Mouse (Mus musculus): Measurements from ENCODE around the gene 3110001I22Rik. TPM values are rescaled to one million over a fixed set of nuclear protein-coding genes. Genes with fewer than 3 reads are reported as not detected.

3110001I22Rik gene
- polyA plus RNA-seq, 1 experiment from 2014 or later, result 9.9 TPM

GRCm38 (mm10) chr16:13698998-13699397, 27.3 kb downstream of the 3110001I22Rik start:
- H3K4me3 ChIP-seq (ENCODE audit: low read depth, low read length), result no peak overlapping the region
- H3K9me3 ChIP-seq (ENCODE audit: control insufficient read depth, low read length), result no peaks in the 10 kb centered on the region
- WGBS, result 89% methylated on average over 7 of the region's 7 CpGs
- H3K4me1 ChIP-seq (replicated peaks; ENCODE audit: control insufficient read depth, insufficient read depth, low read length), result no peaks in the 10 kb centered on the region
- no peak overlapping the region for H3K4me2 ChIP-seq (ENCODE audit: low read depth, low read length, severe bottlenecking)
- ATAC-seq (replicated peaks; ENCODE audit: low FRiP score) (no peak), DNase-seq (ENCODE audit: low spot score) (no peak)
- no peaks in the 10 kb centered on the region for H3K27me3 ChIP-seq (ENCODE audit: control insufficient read depth, insufficient read depth, low read length)
- no peak overlapping the region for H3K9ac ChIP-seq (ENCODE audit: low read length)
- H3K27ac ChIP-seq (ENCODE audit: low read depth, low read length), result no peak overlapping the region
- H3K36me3 ChIP-seq (ENCODE audit: control insufficient read depth, insufficient read depth, low read length), result peaks cover 5% of the 10 kb centered on the region; the same call in 1 of the 2 replicates

DNA sequence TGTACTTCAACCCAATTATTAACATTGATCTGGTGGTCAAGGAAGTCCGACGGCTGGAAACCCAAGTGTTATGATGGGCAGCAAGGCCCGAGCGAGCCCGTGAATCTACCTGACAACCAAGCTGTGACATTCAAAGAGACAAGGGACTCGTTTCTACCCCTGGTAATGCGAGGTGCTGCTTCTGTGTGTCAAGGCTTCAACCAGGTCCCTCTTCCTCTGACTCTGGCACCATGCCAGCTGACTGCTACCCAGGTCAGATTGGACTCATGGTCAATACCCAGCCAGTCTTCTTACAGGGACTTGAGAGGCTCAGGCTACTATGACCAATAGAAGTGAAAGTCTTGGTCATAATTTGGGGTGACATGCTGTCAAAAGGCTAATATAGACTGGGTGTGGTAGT, 30.5 kb downstream of the 3110001I22Rik start:
- WGBS, result 92% methylated on average over 7 of the region's 7 CpGs

GRCm38 (mm10) chr16:13704676-13705075, 32.9 kb downstream of the 3110001I22Rik start:
- Histone ChIP-seq H3K36me3 (ENCODE audit: control insufficient read depth, insufficient read depth, low read length) (no peaks in the 10 kb centered on the region), H3K4me2 (ENCODE audit: low read depth, low read length, severe bottlenecking) (no peak overlapping the region), H3K9me3 (ENCODE audit: control insufficient read depth, low read length) (no peaks in the 10 kb centered on the region), H3K4me3 (ENCODE audit: low read depth, low read length) (no peak overlapping the region), H3K27ac (ENCODE audit: low read depth, low read length) (no peak overlapping the region), H3K4me1 (replicated peaks; ENCODE audit: control insufficient read depth, insufficient read depth, low read length) (no peaks in the 10 kb centered on the region), H3K27me3 (ENCODE audit: control insufficient read depth, insufficient read depth, low read length) (no peaks in the 10 kb centered on the region), H3K9ac (ENCODE audit: low read length) (no peak overlapping the region)
- DNase-seq (ENCODE audit: low spot score), result no peak
- 94% methylated on average over 10 of the region's 10 CpGs for WGBS
- no peak for ATAC-seq (replicated peaks; ENCODE audit: low FRiP score)

More for the DNA sequence above, 30.5 kb downstream of the 3110001I22Rik start:
- no peaks in the 10 kb centered on the region for H3K27me3 ChIP-seq (ENCODE audit: control insufficient read depth, insufficient read depth, low read length)
- H3K36me3 ChIP-seq (ENCODE audit: control insufficient read depth, insufficient read depth, low read length), result peaks cover 3% of the 10 kb centered on the region; the same call in 1 of the 2 replicates
- H3K27ac ChIP-seq (ENCODE audit: low read depth, low read length), result no peak overlapping the region
- H3K9me3 ChIP-seq (ENCODE audit: control insufficient read depth, low read length), result no peaks in the 10 kb centered on the region
- H3K4me3 ChIP-seq (ENCODE audit: low read depth, low read length), result no peak overlapping the region
- no peak for ATAC-seq (replicated peaks; ENCODE audit: low FRiP score)
- no peak for DNase-seq (ENCODE audit: low spot score)
- no peaks in the 10 kb centered on the region for H3K4me1 ChIP-seq (replicated peaks; ENCODE audit: control insufficient read depth, insufficient read depth, low read length)
- no peak overlapping the region for H3K9ac ChIP-seq (ENCODE audit: low read length)
- no peak overlapping the region for H3K4me2 ChIP-seq (ENCODE audit: low read depth, low read length, severe bottlenecking)

DNA sequence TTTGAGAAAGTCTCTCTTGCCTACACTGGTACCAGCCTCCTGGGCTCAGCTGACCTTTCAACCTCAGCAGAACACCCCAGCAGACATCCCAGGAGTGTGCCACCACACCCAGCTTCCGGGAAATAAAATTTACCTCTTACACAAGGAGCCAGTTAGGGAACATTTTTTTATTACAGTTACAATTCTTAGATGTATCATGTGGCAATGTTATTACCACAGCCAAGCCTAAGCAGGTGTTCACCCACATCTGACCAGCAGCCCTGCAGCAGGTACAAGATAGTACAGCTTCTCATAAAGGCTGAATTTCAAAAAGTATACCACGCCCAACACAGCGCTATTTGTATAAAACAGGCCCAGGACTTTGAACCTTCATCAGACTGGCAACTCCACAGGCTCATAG, 43.2 kb downstream of the 3110001I22Rik start:
- H3K9ac ChIP-seq (ENCODE audit: low read length), result no peak overlapping the region
- H3K4me2 ChIP-seq (ENCODE audit: low read depth, low read length, severe bottlenecking), result no peak overlapping the region
- DNase-seq (ENCODE audit: low spot score) (no peak), ATAC-seq (replicated peaks; ENCODE audit: low FRiP score) (no peak)
- H3K4me3 ChIP-seq (ENCODE audit: low read depth, low read length), result no peak overlapping the region
- H3K36me3 ChIP-seq (ENCODE audit: control insufficient read depth, insufficient read depth, low read length), result no peaks in the 10 kb centered on the region
- WGBS, result 97% methylated on average over 3 of the region's 3 CpGs
- H3K27me3 ChIP-seq (ENCODE audit: control insufficient read depth, insufficient read depth, low read length), result no peaks in the 10 kb centered on the region
- no peak overlapping the region for H3K27ac ChIP-seq (ENCODE audit: low read depth, low read length)
- no peaks in the 10 kb centered on the region for H3K9me3 ChIP-seq (ENCODE audit: control insufficient read depth, low read length)
- no peaks in the 10 kb centered on the region for H3K4me1 ChIP-seq (replicated peaks; ENCODE audit: control insufficient read depth, insufficient read depth, low read length)

DNA sequence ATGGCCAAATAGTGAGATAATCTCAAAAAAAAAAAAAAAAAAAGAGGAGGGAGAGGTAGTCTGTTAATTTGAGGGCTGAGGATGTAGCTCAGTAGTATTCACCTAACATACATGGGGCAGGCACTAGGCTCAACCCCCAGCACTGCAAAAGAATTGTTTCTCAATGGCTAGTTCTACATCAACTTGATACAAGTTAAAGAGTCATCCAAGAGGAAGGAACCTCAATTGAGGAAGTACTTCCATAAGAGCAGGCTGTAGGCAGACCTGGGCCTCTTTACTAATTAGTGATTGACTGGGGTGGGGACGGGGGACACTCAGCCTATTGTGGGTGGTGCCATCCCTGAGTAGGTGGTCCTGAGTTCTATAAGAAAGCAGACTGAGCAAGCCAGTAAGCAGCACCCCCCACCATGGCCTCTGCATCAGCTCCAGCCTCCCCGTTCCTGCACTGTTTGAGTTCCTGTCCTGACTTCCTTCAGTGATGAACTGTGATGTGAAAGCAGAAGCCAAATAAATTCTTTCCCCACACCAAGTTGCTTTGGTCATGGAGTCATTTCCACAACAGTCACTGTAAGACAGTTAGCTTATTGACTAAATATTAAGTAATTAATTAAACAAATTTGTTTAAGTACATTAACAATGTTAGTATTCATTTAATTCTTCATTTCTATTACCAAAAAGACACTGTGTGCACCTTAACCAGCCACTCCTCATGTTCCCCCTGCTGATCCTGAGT, 45.3 kb downstream of the 3110001I22Rik start:
- H3K27me3 ChIP-seq (ENCODE audit: control insufficient read depth, insufficient read depth, low read length), result no peaks in the 10 kb centered on the region
- no peaks in the 10 kb centered on the region for H3K9me3 ChIP-seq (ENCODE audit: control insufficient read depth, low read length)
- no peak for ATAC-seq (replicated peaks; ENCODE audit: low FRiP score)
- WGBS, result 85% methylated on average over 2 of the region's 2 CpGs
- H3K9ac ChIP-seq (ENCODE audit: low read length), result no peak overlapping the region
- H3K27ac ChIP-seq (ENCODE audit: low read depth, low read length), result no peak overlapping the region
- no peaks in the 10 kb centered on the region for H3K4me1 ChIP-seq (replicated peaks; ENCODE audit: control insufficient read depth, insufficient read depth, low read length)
- no peak for DNase-seq (ENCODE audit: low spot score)
- H3K36me3 ChIP-seq (ENCODE audit: control insufficient read depth, insufficient read depth, low read length), result no peaks in the 10 kb centered on the region
- no peak overlapping the region for H3K4me3 ChIP-seq (ENCODE audit: low read depth, low read length)
- H3K4me2 ChIP-seq (ENCODE audit: low read depth, low read length, severe bottlenecking), result no peak overlapping the region

DNA sequence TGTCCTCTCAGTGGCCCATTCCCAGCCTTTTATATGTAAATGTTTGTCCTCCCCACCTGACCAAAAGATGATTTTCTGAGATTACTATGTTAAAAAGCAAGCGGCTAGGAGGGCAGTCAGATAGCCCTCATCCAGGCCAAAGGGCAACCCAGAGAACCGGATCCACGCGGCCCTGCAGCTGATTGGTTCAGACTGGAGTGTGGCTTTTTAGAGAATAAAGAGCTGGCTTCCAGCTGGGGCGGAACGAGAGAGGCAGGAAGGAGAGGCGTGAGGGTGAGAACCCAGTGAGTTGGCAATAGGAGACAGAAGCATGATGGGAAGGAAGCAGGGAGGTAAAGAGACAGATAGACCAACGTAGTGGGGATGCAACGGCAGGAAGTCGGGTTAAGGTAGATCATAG, 51.2 kb downstream of the 3110001I22Rik start:
- WGBS, result 34% methylated on average over 10 of the region's 10 CpGs
- no peak for ATAC-seq (replicated peaks; ENCODE audit: low FRiP score)

DNA sequence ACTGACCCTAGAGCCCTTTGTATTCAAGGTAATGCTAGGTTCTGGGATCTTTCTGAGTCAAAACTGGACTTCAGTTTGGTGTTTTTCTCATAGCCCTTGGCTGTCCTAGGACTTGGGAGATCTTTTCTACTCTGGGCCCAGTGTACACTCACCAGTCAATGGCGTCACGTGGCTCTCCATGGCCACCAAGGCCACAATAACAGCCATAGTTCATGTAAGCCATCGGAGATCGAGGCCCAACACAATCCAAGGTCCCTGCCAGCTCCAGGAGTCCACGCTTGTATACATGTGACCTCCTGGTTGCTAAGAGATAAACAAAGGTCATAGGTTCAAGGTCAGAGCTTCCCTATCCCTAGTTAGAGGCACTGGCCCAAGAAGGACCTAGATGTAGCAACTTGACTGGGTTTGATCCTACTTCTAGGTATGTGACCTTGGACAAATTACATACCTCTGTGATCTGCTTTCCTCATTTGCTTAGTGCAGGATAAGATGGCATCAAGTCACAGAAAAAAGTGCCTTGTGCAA, 56.1 kb downstream of the 3110001I22Rik start:
- H3K4me1 ChIP-seq (replicated peaks; ENCODE audit: control insufficient read depth, insufficient read depth, low read length), result no peaks in the 10 kb centered on the region
- H3K4me3 ChIP-seq (ENCODE audit: low read depth, low read length), result no peak overlapping the region
- DNase-seq (ENCODE audit: low spot score) (no peak), ATAC-seq (replicated peaks; ENCODE audit: low FRiP score) (no peak)
- WGBS, result 90% methylated on average over 5 of the region's 5 CpGs
- H3K9me3 ChIP-seq (ENCODE audit: control insufficient read depth, low read length), result no peaks in the 10 kb centered on the region
- no peak overlapping the region for H3K27ac ChIP-seq (ENCODE audit: low read depth, low read length)
- H3K9ac ChIP-seq (ENCODE audit: low read length), result no peak overlapping the region
- no peak overlapping the region for H3K4me2 ChIP-seq (ENCODE audit: low read depth, low read length, severe bottlenecking)
- H3K27me3 ChIP-seq (ENCODE audit: control insufficient read depth, insufficient read depth, low read length), result no peaks in the 10 kb centered on the region
- no peaks in the 10 kb centered on the region for H3K36me3 ChIP-seq (ENCODE audit: control insufficient read depth, insufficient read depth, low read length)

More for the DNA sequence above, 51.2 kb downstream of the 3110001I22Rik start:
- Histone ChIP-seq H3K9ac (ENCODE audit: low read length) (no peak overlapping the region), H3K4me3 (ENCODE audit: low read depth, low read length) (no peak overlapping the region), H3K9me3 (ENCODE audit: control insufficient read depth, low read length) (no peaks in the 10 kb centered on the region), H3K36me3 (ENCODE audit: control insufficient read depth, insufficient read depth, low read length) (no peaks in the 10 kb centered on the region), H3K27ac (ENCODE audit: low read depth, low read length) (no peak overlapping the region), H3K27me3 (ENCODE audit: control insufficient read depth, insufficient read depth, low read length) (no peaks in the 10 kb centered on the region), H3K4me1 (replicated peaks; ENCODE audit: control insufficient read depth, insufficient read depth, low read length) (no peaks in the 10 kb centered on the region), H3K4me2 (ENCODE audit: low read depth, low read length, severe bottlenecking) (no peak overlapping the region)
- DNase-seq (ENCODE audit: low spot score), result no peak
